Mouse (Mus musculus): ENCODE measurements around the gene Ccdc85c. TPM values are rescaled to one million over a fixed set of nuclear protein-coding genes. Genes with fewer than 3 reads are reported as not detected.

Ccdc85c gene
- 10 to 100 TPM in 1 of 2 experiments, 1 to 10 TPM in 1; 4.8 to 19.8 TPM for polyA plus RNA-seq (2012; fragmentation: generic; extraction: Trizol)

DNA sequence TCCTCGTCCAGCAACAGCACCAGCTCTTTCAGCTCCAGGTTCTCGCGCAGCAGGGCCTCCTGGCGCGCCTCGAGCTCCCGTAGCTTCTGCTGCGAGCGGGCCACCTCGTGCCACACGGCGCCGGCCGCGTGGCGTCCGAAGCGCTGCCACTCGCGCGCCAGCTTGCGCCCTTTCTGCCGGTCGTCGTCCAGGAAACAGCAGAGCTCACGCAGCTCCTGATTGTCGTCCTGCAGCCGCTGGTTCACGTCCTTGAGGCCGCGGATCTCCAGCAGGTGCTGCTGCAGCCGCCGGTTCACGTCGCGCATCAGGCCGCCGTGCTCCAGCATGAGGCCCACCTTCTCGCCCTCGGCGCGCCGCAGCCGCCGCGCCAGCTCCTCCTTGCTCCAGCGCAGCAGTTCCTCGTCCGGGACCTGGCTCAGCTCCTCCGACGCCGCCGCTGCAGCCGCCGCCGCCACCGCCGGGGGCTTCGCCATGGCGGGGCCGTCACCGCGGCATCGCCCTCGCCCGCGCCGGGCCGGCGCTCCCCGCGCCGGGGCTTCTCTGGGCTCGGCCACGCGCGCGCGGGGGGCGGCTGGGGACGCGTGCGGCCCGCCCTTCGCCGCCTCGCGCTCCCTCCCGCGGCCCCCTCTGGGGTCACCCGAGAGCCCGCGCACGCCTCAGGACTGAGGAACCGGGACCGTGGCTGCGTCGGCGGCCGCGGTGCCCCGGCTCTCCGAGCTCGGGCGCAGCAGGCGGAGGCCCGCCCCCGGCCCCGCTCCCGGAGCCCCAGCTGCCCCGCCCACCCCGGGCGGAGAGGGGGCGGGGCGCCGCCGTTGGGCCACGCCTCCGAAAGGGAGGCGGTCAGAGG is at the start of gene Ccdc85c:
Gene Ccdc85c (minus strand): TSS at position 765 of the 847 bp plus-strand sequence.

GRCm38 (mm10) chr12:108305812-108306794 is 30.9 kb upstream of the Ccdc85c start, which contains the start of gene Hhipl1:
TSS of gene Hhipl1 (plus strand) at chr12:108306270.

DNA sequence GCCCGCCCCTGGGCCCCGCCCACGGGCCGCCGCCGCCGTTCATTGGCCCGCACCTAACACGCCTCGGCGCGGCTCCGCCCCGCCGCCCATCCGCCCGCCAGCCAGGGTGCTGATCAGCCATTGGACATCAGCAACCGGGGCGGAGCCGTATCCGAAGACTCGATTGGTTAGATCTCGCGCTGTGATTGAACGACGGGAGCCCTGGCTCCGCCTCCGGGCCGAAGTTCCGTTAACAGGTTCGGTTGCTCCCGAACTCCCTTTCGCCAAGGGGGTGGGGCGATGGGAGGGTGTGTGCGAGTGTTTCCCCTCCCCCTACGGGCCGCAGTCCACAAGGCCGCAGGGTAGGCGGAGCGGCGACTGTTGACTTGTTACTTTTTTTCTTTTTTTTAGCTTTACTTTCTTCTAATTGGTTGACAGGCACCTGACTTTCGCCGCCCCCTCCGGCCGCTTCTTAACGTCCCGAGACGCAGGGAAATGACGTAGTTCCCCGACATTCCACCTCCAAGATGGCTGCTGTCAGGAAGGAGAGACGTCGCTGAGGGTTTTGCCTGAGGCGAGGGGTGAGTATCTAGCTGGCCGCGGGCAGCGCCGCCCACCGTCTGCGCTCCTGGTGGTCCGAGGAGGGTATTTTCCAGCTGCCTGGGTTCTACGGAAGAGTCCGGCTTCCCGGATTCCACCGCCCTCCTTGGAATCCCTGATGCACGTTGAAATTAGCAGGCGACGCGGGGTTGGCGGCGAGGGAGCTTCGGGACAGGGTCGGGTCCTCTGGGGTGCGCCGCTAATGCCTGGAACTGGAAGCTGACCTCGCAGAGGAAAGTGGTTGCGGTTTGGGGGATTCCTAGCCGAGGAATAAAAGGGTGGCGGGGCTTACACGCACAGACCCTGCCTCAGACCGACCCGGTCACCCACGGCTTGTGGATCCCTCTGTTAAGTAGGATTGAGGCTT is 95.6 kb downstream of the Ccdc85c start, which contains the start of gene Ccnk:
Gene Ccnk (plus strand): TSS at position 259 of the 946 bp plus-strand sequence.

GRCm38 (mm10) chr12:108179246-108179320 is 96.1 kb downstream of the Ccdc85c start, which contains the start of gene Setd3:
TSS of gene Setd3 (minus strand) at chr12:108179314.

Other genes with a start within 250 kb of the Ccdc85c start
- 10 to 100 TPM in 1 of 2 experiments, 1 to 10 TPM in 1; 8.1 to 33.9 TPM for gene Setd3, start 96.1 kb downstream of the Ccdc85c start, polyA plus RNA-seq (2012; fragmentation: generic; extraction: Trizol)
- gene Ccnk, start 95.8 kb downstream of the Ccdc85c start, polyA plus RNA-seq (2012; fragmentation: generic; extraction: Trizol) = 10 to 100 TPM; 11.8 to 24.9 TPM
- gene Hhipl1, start 30.8 kb upstream of the Ccdc85c start, polyA plus RNA-seq (2012; fragmentation: generic; extraction: Trizol) = under 1 TPM; 0.09 to 0.86 TPM
- 10 to 100 TPM in 1 of 2 experiments, 1 to 10 TPM in 1; 2.2 to 13.1 TPM for gene Cyp46a1, start 59.0 kb upstream of the Ccdc85c start, polyA plus RNA-seq (2012; fragmentation: generic; extraction: Trizol)
- gene Eml1, start 95.5 kb upstream of the Ccdc85c start, polyA plus RNA-seq (2012; fragmentation: generic; extraction: Trizol) = 10 to 100 TPM; 13.4 to 52.5 TPM